Mouse (Mus musculus): ENCODE measurements around the gene Rfx4. TPM values are rescaled to one million over a fixed set of nuclear protein-coding genes. Genes with fewer than 3 reads are reported as not detected.
A peak's percentile ranks its signal among the peaks of the same experiment; 100 is the strongest.

Rfx4 gene
- polyA plus RNA-seq, 1 experiment: not detected

- no peaks in the 10 kb centered on the region for H3K27me3 ChIP-seq (ENCODE audit: control insufficient read depth, insufficient read depth, insufficient read length)
- H3ac ChIP-seq (ENCODE audit: control insufficient read depth, insufficient read length, low read depth): no peak overlapping the region
- H3K79me3 ChIP-seq (ENCODE audit: low read depth): no peaks in the 10 kb centered on the region
- TF ChIP-seq USF1 (IDR thresholded peaks at IDR 0.05; ENCODE audit: low read depth) (no peak), MYOD1 (IDR thresholded peaks at IDR 0.05; ENCODE audit: control insufficient read depth, insufficient read length, low read depth) (peak; percentile 93)
- H3K79me2 ChIP-seq (ENCODE audit: control insufficient read depth, insufficient read depth): no peaks in the 10 kb centered on the region
- H3K4me3 ChIP-seq (ENCODE audit: insufficient read depth, poor library complexity, severe bottlenecking): no peak overlapping the region
- no peaks in the 10 kb centered on the region for H3K36me3 ChIP-seq (ENCODE audit: control insufficient read depth, insufficient read depth)
Measured at GRCm38 (mm10) chr10:84885341-84885884, 129.6 kb downstream of the Rfx4 start.

- Histone ChIP-seq H3K79me3 (ENCODE audit: low read depth) (no peaks in the 10 kb centered on the region), H3K27me3 (ENCODE audit: control insufficient read depth, insufficient read depth, insufficient read length) (no peaks in the 10 kb centered on the region), H3K36me3 (ENCODE audit: control insufficient read depth, insufficient read depth) (no peaks in the 10 kb centered on the region), H3ac (ENCODE audit: control insufficient read depth, insufficient read length, low read depth) (peak overlapping the region; percentile 45), H3K4me3 (ENCODE audit: insufficient read depth, poor library complexity, severe bottlenecking) (no peak overlapping the region), H3K79me2 (ENCODE audit: control insufficient read depth, insufficient read depth) (no peaks in the 10 kb centered on the region)
- TF ChIP-seq MYOD1 (IDR thresholded peaks at IDR 0.05; ENCODE audit: control insufficient read depth, insufficient read length, low read depth) (peak; percentile 69), USF1 (IDR thresholded peaks at IDR 0.05; ENCODE audit: low read depth) (no peak)
Measured at GRCm38 (mm10) chr10:84886221-84886627, 130.4 kb downstream of the Rfx4 start.

GRCm38 (mm10) chr10:84886785-84887184, 130.9 kb downstream of the Rfx4 start:
- H3K36me3 ChIP-seq (ENCODE audit: control insufficient read depth, insufficient read depth): no peaks in the 10 kb centered on the region

GRCm38 (mm10) chr10:84889096-84889846, 133.4 kb downstream of the Rfx4 start:
- Histone ChIP-seq H3K79me3 (ENCODE audit: low read depth) (no peaks in the 10 kb centered on the region), H3K79me2 (ENCODE audit: control insufficient read depth, insufficient read depth) (no peaks in the 10 kb centered on the region), H3K36me3 (ENCODE audit: control insufficient read depth, insufficient read depth) (no peaks in the 10 kb centered on the region), H3K27me3 (ENCODE audit: control insufficient read depth, insufficient read depth, insufficient read length) (no peaks in the 10 kb centered on the region), H3ac (ENCODE audit: control insufficient read depth, insufficient read length, low read depth) (no peak overlapping the region), H3K4me3 (ENCODE audit: insufficient read depth, poor library complexity, severe bottlenecking) (no peak overlapping the region)
- TF ChIP-seq CEBPB (IDR thresholded peaks at IDR 0.05; ENCODE audit: low read depth): no peak
- TF ChIP-seq CTCF (IDR thresholded peaks at IDR 0.05; ENCODE audit: control insufficient read depth, insufficient read depth, insufficient read length): no peak
- no peak for TF ChIP-seq FOSL1 (IDR thresholded peaks at IDR 0.05; ENCODE audit: insufficient read depth, low read length, poor library complexity, severe bottlenecking)
- TF ChIP-seq MAX (IDR thresholded peaks at IDR 0.05): no peak
- TF ChIP-seq MYOD1 (IDR thresholded peaks at IDR 0.05; ENCODE audit: control insufficient read depth, insufficient read length, low read depth): no peak
- no peak for TF ChIP-seq USF1 (IDR thresholded peaks at IDR 0.05; ENCODE audit: low read depth)

More at GRCm38 (mm10) chr10:84886785-84887184, 130.9 kb downstream of the Rfx4 start:
- no peaks in the 10 kb centered on the region for H3K79me3 ChIP-seq (ENCODE audit: low read depth)
- no peaks in the 10 kb centered on the region for H3K79me2 ChIP-seq (ENCODE audit: control insufficient read depth, insufficient read depth)
- TF ChIP-seq MYOG (IDR thresholded peaks at IDR 0.05; ENCODE audit: control insufficient read depth, extremely low read depth, insufficient read length) (no peak), MAX (IDR thresholded peaks at IDR 0.05) (no peak), CTCF (IDR thresholded peaks at IDR 0.05; ENCODE audit: control insufficient read depth, insufficient read depth, insufficient read length) (no peak)
- no peaks in the 10 kb centered on the region for H3K27me3 ChIP-seq (ENCODE audit: control insufficient read depth, insufficient read depth, insufficient read length)
- no peak overlapping the region for H3K4me3 ChIP-seq (ENCODE audit: insufficient read depth, poor library complexity, severe bottlenecking)
- no peak overlapping the region for H3ac ChIP-seq (ENCODE audit: control insufficient read depth, insufficient read length, low read depth)

GRCm38 (mm10) chr10:84895810-84896358, 140.0 kb downstream of the Rfx4 start:
- Histone ChIP-seq H3K27me3 (ENCODE audit: control insufficient read depth, insufficient read depth, insufficient read length) (no peaks in the 10 kb centered on the region), H3K4me3 (ENCODE audit: insufficient read depth, poor library complexity, severe bottlenecking) (no peak overlapping the region), H3K79me2 (ENCODE audit: control insufficient read depth, insufficient read depth) (no peaks in the 10 kb centered on the region), H3K79me3 (ENCODE audit: low read depth) (no peaks in the 10 kb centered on the region), H3ac (ENCODE audit: control insufficient read depth, insufficient read length, low read depth) (no peak overlapping the region), H3K36me3 (ENCODE audit: control insufficient read depth, insufficient read depth) (no peaks in the 10 kb centered on the region)
- TF ChIP-seq MAX (IDR thresholded peaks at IDR 0.05) (no peak), USF1 (IDR thresholded peaks at IDR 0.05; ENCODE audit: low read depth) (no peak), FOSL1 (IDR thresholded peaks at IDR 0.05; ENCODE audit: insufficient read depth, low read length, poor library complexity, severe bottlenecking) (no peak), MYOG (IDR thresholded peaks at IDR 0.05; ENCODE audit: control insufficient read depth, extremely low read depth, insufficient read length) (no peak), CEBPB (IDR thresholded peaks at IDR 0.05; ENCODE audit: low read depth) (no peak), MYOD1 (IDR thresholded peaks at IDR 0.05; ENCODE audit: control insufficient read depth, insufficient read length, low read depth) (no peak), CTCF (IDR thresholded peaks at IDR 0.05; ENCODE audit: control insufficient read depth, insufficient read depth, insufficient read length) (no peak)

Measured in C2C12 (cell line).